Mouse (Mus musculus) neural tube, embryonic 12.5 days (tissue): ENCODE measurements around the gene Drd5. TPM values are rescaled to one million over a fixed set of nuclear protein-coding genes. Genes with fewer than 3 reads are reported as not detected.

Source experiments
- ATAC-seq: fragments of 200-750 bp; cut with Nextera tagmentation; 2 replicates; pipeline ENCODE4 v1.8.0; 2017; ENCODE audit warnings: low read depth, mild to moderate bottlenecking, moderate TSS enrichment, moderate library complexity; ENCODE audit not compliant: low FRiP score
- H3K27ac ChIP-seq: fragments of 300-500 bp; sonication (generic); 2 replicates; pipeline ENCODE4 v1.5.1; 2016
- H3K27me3 ChIP-seq: fragments of 300-500 bp; sonication (generic); replicated peaks from 2 replicates; pipeline ENCODE4 v1.6.1; 2016; ENCODE audit warnings: mild to moderate bottlenecking
- H3K36me3 ChIP-seq: fragments of 300-500 bp; sonication (generic); 2 replicates; pipeline ENCODE4 v1.6.1; 2016; ENCODE audit warnings: mild to moderate bottlenecking
- H3K4me1 ChIP-seq: fragments of 300-500 bp; sonication (generic); 2 replicates; pipeline ENCODE4 v1.6.1; 2016
- H3K4me2 ChIP-seq: fragments of 300-500 bp; sonication (generic); replicated peaks from 2 replicates; pipeline ENCODE4 v1.6.1; 2016; ENCODE audit warnings: mild to moderate bottlenecking
- H3K4me3 ChIP-seq: fragments of 300-500 bp; sonication (generic); 2 replicates; pipeline ENCODE4 v1.5.1; 2016
- H3K9ac ChIP-seq: fragments of 300-500 bp; sonication (generic); 2 replicates; pipeline ENCODE4 v1.6.1; 2016; ENCODE audit warnings: mild to moderate bottlenecking
- H3K9me3 ChIP-seq: fragments of 300-500 bp; sonication (generic); 2 replicates; pipeline ENCODE4 v1.6.1; 2016; ENCODE audit warnings: mild to moderate bottlenecking
- WGBS: fragments of 180-500 bp; shearing (Covaris S2); methylation state at CpG from one replicate; pipeline ENCODE4 v1.1.7; 2016; 5-methylcytosine and 5-hydroxymethylcytosine counted together
- polyA plus RNA-seq: library from polyadenylated mRNA; unstranded; fragments of >200 nt; fragmentation: Nextera tagmentation; extraction: Ambion mirVana; gene quantifications from 2 replicates; pipeline ENCODE4 v1.2.1, GENCODE M21; 2016

The Drd5 gene
- polyA plus RNA-seq, 1 experiment from 2014 or later, result not detected

- Histone ChIP-seq H3K9ac (no peak overlapping the region), H3K4me2 (no peak overlapping the region), H3K9me3 (no peaks in the 10 kb centered on the region), H3K27me3 (no peaks in the 10 kb centered on the region), H3K4me1 (no peaks in the 10 kb centered on the region), H3K27ac (no peak overlapping the region), H3K36me3 (no peaks in the 10 kb centered on the region), H3K4me3 (no peak overlapping the region)
- WGBS, result 21% methylated on average over 12 of the region's 12 CpGs
- no peak for ATAC-seq
Measured at GRCm38 (mm10) chr5:38302651-38303050, 16.5 kb upstream of the Drd5 start.

- no peaks in the 10 kb centered on the region for H3K36me3 ChIP-seq
- no peak overlapping the region for H3K4me2 ChIP-seq
- no peaks in the 10 kb centered on the region for H3K9me3 ChIP-seq
- no peak for ATAC-seq
- WGBS, result 85% methylated on average over 2 of the region's 2 CpGs
- H3K9ac ChIP-seq, result no peak overlapping the region
- H3K27ac ChIP-seq, result no peak overlapping the region
- no peak overlapping the region for H3K4me3 ChIP-seq
- no peaks in the 10 kb centered on the region for H3K4me1 ChIP-seq
- no peaks in the 10 kb centered on the region for H3K27me3 ChIP-seq
Measured at GRCm38 (mm10) chr5:38305241-38305640, 13.9 kb upstream of the Drd5 start.

- H3K4me3 ChIP-seq, result peak overlapping the region; percentile 30
- H3K4me2 ChIP-seq, result peak overlapping the region; percentile 69
- no peaks in the 10 kb centered on the region for H3K9me3 ChIP-seq
- H3K27me3 ChIP-seq, result no peaks in the 10 kb centered on the region
- no peak overlapping the region for H3K27ac ChIP-seq
- 10% methylated on average over 26 of the region's 26 CpGs for WGBS
- no peaks in the 10 kb centered on the region for H3K4me1 ChIP-seq
- peak overlapping the region; percentile 38; the same call in 1 of the 2 replicates for H3K9ac ChIP-seq
- peak; percentile 86 for ATAC-seq
- no peaks in the 10 kb centered on the region for H3K36me3 ChIP-seq
Measured at GRCm38 (mm10) chr5:38307255-38308101, 11.7 kb upstream of the Drd5 start.

- Histone ChIP-seq H3K4me2 (no peak overlapping the region), H3K9ac (no peak overlapping the region), H3K36me3 (no peaks in the 10 kb centered on the region), H3K9me3 (no peaks in the 10 kb centered on the region), H3K4me3 (no peak overlapping the region), H3K27ac (no peak overlapping the region), H3K27me3 (no peaks in the 10 kb centered on the region), H3K4me1 (no peaks in the 10 kb centered on the region)
- ATAC-seq, result peak; percentile 58; the same call in 1 of the 2 replicates
- WGBS, result 54% methylated on average over 5 of the region's 5 CpGs
Measured at GRCm38 (mm10) chr5:38308873-38309272, 10.3 kb upstream of the Drd5 start.

GRCm38 (mm10) chr5:38309795-38310194 lies 9.4 kb upstream of the Drd5 start:
- Histone ChIP-seq H3K27ac (no peak overlapping the region), H3K9ac (no peak overlapping the region), H3K4me1 (no peaks in the 10 kb centered on the region), H3K27me3 (no peaks in the 10 kb centered on the region), H3K9me3 (no peaks in the 10 kb centered on the region), H3K36me3 (no peaks in the 10 kb centered on the region), H3K4me3 (no peak overlapping the region), H3K4me2 (no peak overlapping the region)
- 77% methylated on average over 3 of the region's 3 CpGs for WGBS
- ATAC-seq, result no peak

GRCm38 (mm10) chr5:38333381-38333780 lies 14.2 kb downstream of the Drd5 start:
- Histone ChIP-seq H3K4me2 (no peak overlapping the region), H3K4me3 (no peak overlapping the region), H3K27me3 (no peaks in the 10 kb centered on the region), H3K27ac (no peak overlapping the region), H3K9me3 (no peaks in the 10 kb centered on the region), H3K36me3 (no peaks in the 10 kb centered on the region), H3K4me1 (no peaks in the 10 kb centered on the region), H3K9ac (no peak overlapping the region)
- ATAC-seq, result no peak
- WGBS, result 75% methylated on average over 4 of the region's 4 CpGs

- Histone ChIP-seq H3K4me2 (no peak overlapping the region), H3K27me3 (no peaks in the 10 kb centered on the region), H3K9me3 (no peaks in the 10 kb centered on the region), H3K4me1 (no peaks in the 10 kb centered on the region), H3K27ac (no peak overlapping the region), H3K4me3 (no peak overlapping the region), H3K9ac (no peak overlapping the region), H3K36me3 (no peaks in the 10 kb centered on the region)
- no peak for ATAC-seq
- WGBS, result 38% methylated on average over 1 of the region's 1 CpGs
Measured at GRCm38 (mm10) chr5:38334582-38334981, 15.4 kb downstream of the Drd5 start.

GRCm38 (mm10) chr5:38343101-38343500 lies 23.9 kb downstream of the Drd5 start:
- no peak for ATAC-seq
- 74% methylated on average over 3 of the region's 3 CpGs for WGBS

GRCm38 (mm10) chr5:38346646-38347432 lies 27.7 kb downstream of the Drd5 start:
- no peak for ATAC-seq
- Histone ChIP-seq H3K9me3 (no peaks in the 10 kb centered on the region), H3K4me3 (no peak overlapping the region), H3K4me1 (peaks cover 11% of the 10 kb centered on the region), H3K9ac (no peak overlapping the region), H3K27me3 (no peaks in the 10 kb centered on the region), H3K27ac (no peak overlapping the region), H3K36me3 (no peaks in the 10 kb centered on the region), H3K4me2 (no peak overlapping the region)
- WGBS, result 40% methylated on average over 10 of the region's 10 CpGs

More at GRCm38 (mm10) chr5:38343101-38343500, 23.9 kb downstream of the Drd5 start:
- H3K4me1 ChIP-seq, result no peaks in the 10 kb centered on the region
- H3K27me3 ChIP-seq, result no peaks in the 10 kb centered on the region
- H3K36me3 ChIP-seq, result no peaks in the 10 kb centered on the region
- H3K27ac ChIP-seq, result no peak overlapping the region
- no peak overlapping the region for H3K4me3 ChIP-seq
- H3K4me2 ChIP-seq, result no peak overlapping the region
- no peaks in the 10 kb centered on the region for H3K9me3 ChIP-seq
- no peak overlapping the region for H3K9ac ChIP-seq

- peak; percentile 75; the same call in 1 of the 2 replicates for ATAC-seq
- Histone ChIP-seq H3K27ac (no peak overlapping the region), H3K9me3 (no peaks in the 10 kb centered on the region), H3K4me3 (no peak overlapping the region), H3K36me3 (no peaks in the 10 kb centered on the region), H3K27me3 (no peaks in the 10 kb centered on the region), H3K4me1 (peaks cover 11% of the 10 kb centered on the region), H3K9ac (no peak overlapping the region), H3K4me2 (no peak overlapping the region)
- WGBS, result 20% methylated on average over 5 of the region's 5 CpGs
Measured at GRCm38 (mm10) chr5:38350351-38350929, 31.3 kb downstream of the Drd5 start.

- H3K36me3 ChIP-seq, result no peaks in the 10 kb centered on the region
- ATAC-seq, result no peak
- no peak overlapping the region for H3K4me2 ChIP-seq
- H3K9me3 ChIP-seq, result no peaks in the 10 kb centered on the region
- no peak overlapping the region for H3K27ac ChIP-seq
- 83% methylated on average over 3 of the region's 3 CpGs for WGBS
- H3K4me1 ChIP-seq, result no peaks in the 10 kb centered on the region
- no peak overlapping the region for H3K9ac ChIP-seq
- no peaks in the 10 kb centered on the region for H3K27me3 ChIP-seq
- no peak overlapping the region for H3K4me3 ChIP-seq
Measured at GRCm38 (mm10) chr5:38356927-38357326, 37.8 kb downstream of the Drd5 start.

GRCm38 (mm10) chr5:38359716-38360115 lies 40.5 kb downstream of the Drd5 start:
- H3K4me2 ChIP-seq, result no peak overlapping the region
- H3K27me3 ChIP-seq, result no peaks in the 10 kb centered on the region
- no peaks in the 10 kb centered on the region for H3K4me1 ChIP-seq
- 81% methylated on average over 2 of the region's 2 CpGs for WGBS
- H3K9me3 ChIP-seq, result no peaks in the 10 kb centered on the region
- H3K27ac ChIP-seq, result no peak overlapping the region
- H3K9ac ChIP-seq, result no peak overlapping the region
- ATAC-seq, result no peak
- H3K36me3 ChIP-seq, result no peaks in the 10 kb centered on the region
- H3K4me3 ChIP-seq, result no peak overlapping the region
